Mouse (Mus musculus) G1E (cell line): ENCODE results near the gene Gm17581. TPM values are rescaled to one million over a fixed set of nuclear protein-coding genes. Genes with fewer than 3 reads are reported as not detected.

ENCODE experiments used
- ATAC-seq: 2 replicates; pipeline ENCODE4 v1.8.0; 2016; ENCODE audit warnings: mild to moderate bottlenecking; ENCODE audit not compliant: insufficient number of reproducible peaks, poor library complexity, low FRiP score, severe bottlenecking; ENCODE audit errors: extremely low read depth
- DNase-seq: peaks from one replicate; pipeline ENCODE4 v3.0.0; 2012; ENCODE audit warnings: low spot score
- H3K27me3 ChIP-seq: 2 replicates; pipeline ENCODE4 v1.6.1; 2012; ENCODE audit warnings: mild to moderate bottlenecking, low read length, inconsistent platforms; ENCODE audit not compliant: insufficient read depth
- H3K36me3 ChIP-seq: replicated peaks from 2 replicates; pipeline ENCODE3; 2012; ENCODE audit warnings: mild to moderate bottlenecking, inconsistent platforms
- H3K4me1 ChIP-seq: 2 replicates; pipeline ENCODE4 v1.6.1; 2012; ENCODE audit warnings: low read depth, low read length, inconsistent platforms, mixed read lengths; ENCODE audit not compliant: insufficient read depth
- H3K4me3 ChIP-seq: 2 replicates; pipeline ENCODE4 v1.5.1; 2012; ENCODE audit warnings: low read depth, mild to moderate bottlenecking, inconsistent platforms, low read length, moderate library complexity, mixed read lengths
- H3K9me3 ChIP-seq: replicated peaks from 2 replicates; pipeline ENCODE4 v1.6.1; 2012; ENCODE audit warnings: inconsistent platforms
- CTCF ChIP-seq: IDR thresholded peaks from 2 replicates; pipeline ENCODE4 v1.5.1; 2012; ENCODE audit warnings: low read depth, low read length, inconsistent platforms, mixed read lengths
- GATA1 ChIP-seq: IDR thresholded peaks from 2 replicates; pipeline ENCODE4 v1.6.1; 2012; ENCODE audit warnings: borderline replicate concordance, low read length, inconsistent platforms, mixed read lengths
- GATA2 ChIP-seq: IDR thresholded peaks from 2 replicates; pipeline ENCODE4 v1.6.1; 2012; ENCODE audit warnings: low read depth, low read length, inconsistent platforms, borderline replicate concordance
- POLR2AphosphoS5 ChIP-seq: IDR thresholded peaks from 2 replicates; pipeline ENCODE4 v1.6.1; 2012; ENCODE audit warnings: low read depth, low read length, inconsistent platforms; ENCODE audit not compliant: insufficient replicate concordance
- TAL1 ChIP-seq: conservative IDR thresholded peaks from 2 replicates; pipeline ENCODE4 v1.6.1; 2012; ENCODE audit warnings: low read depth, low read length, inconsistent platforms, mixed read lengths
- polyA plus RNA-seq: library from polyadenylated mRNA; stranded (reverse); fragments of >175 nt; gene quantifications from 2 replicates; pipeline ENCODE4 v1.2.3, GENCODE M21; 2012
- total RNA-seq, 2 experiments: library from RNA; stranded (forward) in 1 of 2; stranded (reverse) in 1 of 2; fragments of 200-1000 nt in 1 of 2; fragments of >200 nt in 1 of 2; fragmentation: Nextera tagmentation in 1 of 2; gene quantifications; 2 replicates each; pipeline ENCODE4 v1.2.3; 2014 to 2017

Gm17581 gene
- total and polyA plus RNA-seq, 3 experiments = not detected

GRCm38 (mm10) chr2:155764679-155765418, 29.2 kb upstream of the Gm17581 start:
- Histone ChIP-seq H3K9me3 (no peaks in the 10 kb centered on the region), H3K4me3 (no peak overlapping the region), H3K4me1 (peaks cover 18% of the 10 kb centered on the region), H3K27me3 (peaks cover 23% of the 10 kb centered on the region), H3K36me3 (no peaks in the 10 kb centered on the region)
- TF ChIP-seq GATA1 (no peak), GATA2 (no peak), CTCF (peak; percentile 33; the same call in 1 of the 2 replicates), TAL1 (no peak), POLR2AphosphoS5 (no peak)
- DNase-seq (peak; percentile 31), ATAC-seq (no peak)

GRCm38 (mm10) chr2:155756855-155757566, 21.3 kb upstream of the Gm17581 start:
- Histone ChIP-seq H3K9me3 (no peaks in the 10 kb centered on the region), H3K27me3 (peaks cover 49% of the 10 kb centered on the region), H3K4me3 (no peak overlapping the region), H3K36me3 (no peaks in the 10 kb centered on the region), H3K4me1 (peaks cover 8% of the 10 kb centered on the region)
- TF ChIP-seq POLR2AphosphoS5 = no peak
- ATAC-seq = no peak
- no peak for DNase-seq

- Histone ChIP-seq H3K4me1 (peaks cover 21% of the 10 kb centered on the region), H3K4me3 (no peak overlapping the region), H3K9me3 (no peaks in the 10 kb centered on the region), H3K27me3 (peaks cover 56% of the 10 kb centered on the region), H3K36me3 (no peaks in the 10 kb centered on the region)
- no peak for DNase-seq
- TF ChIP-seq TAL1 (no peak), CTCF (0 out of 2 replicates have a peak, but pooled peaks have one; percentile 42), POLR2AphosphoS5 (no peak), GATA1 (no peak)
- no peak for ATAC-seq
Observed at GRCm38 (mm10) chr2:155755746-155756145, 20.1 kb upstream of the Gm17581 start.

GRCm38 (mm10) chr2:155751014-155751786, 15.5 kb upstream of the Gm17581 start, which contains the start of gene Procr:
TSS of gene Procr (plus strand) at chr2:155751117.
- ATAC-seq (no peak), DNase-seq (no peak)
- no peak for TF ChIP-seq CTCF
- no peak for TF ChIP-seq POLR2AphosphoS5
- TF ChIP-seq TAL1 = no peak
- TF ChIP-seq GATA1 = no peak
- H3K9me3 ChIP-seq = no peaks in the 10 kb centered on the region
- no peaks in the 10 kb centered on the region for H3K36me3 ChIP-seq
- peak within 1 kb of the TSS; percentile 13; the same call in 1 of the 2 replicates for H3K4me3 ChIP-seq
- peaks cover 17% of the 10 kb centered on the region for H3K4me1 ChIP-seq
- peaks cover 66% of the 10 kb centered on the region for H3K27me3 ChIP-seq

GRCm38 (mm10) chr2:155749394-155749793, 13.7 kb upstream of the Gm17581 start:
- H3K36me3 ChIP-seq = no peaks in the 10 kb centered on the region
- no peaks in the 10 kb centered on the region for H3K9me3 ChIP-seq
- TF ChIP-seq GATA1 (no peak), POLR2AphosphoS5 (no peak), GATA2 (no peak)
- H3K4me1 ChIP-seq = peaks cover 24% of the 10 kb centered on the region
- no peak overlapping the region for H3K4me3 ChIP-seq
- DNase-seq (no peak), ATAC-seq (no peak)
- H3K27me3 ChIP-seq = peaks cover 76% of the 10 kb centered on the region

- H3K4me3 ChIP-seq = no peak overlapping the region
- DNase-seq (no peak), ATAC-seq (no peak)
- H3K36me3 ChIP-seq = no peaks in the 10 kb centered on the region
- H3K27me3 ChIP-seq = peaks cover 47% of the 10 kb centered on the region
- H3K9me3 ChIP-seq = no peaks in the 10 kb centered on the region
- peaks cover 36% of the 10 kb centered on the region for H3K4me1 ChIP-seq
- no peak for TF ChIP-seq GATA1
- TF ChIP-seq TAL1 = no peak
- no peak for TF ChIP-seq GATA2
- no peak for TF ChIP-seq POLR2AphosphoS5
- TF ChIP-seq CTCF = no peak
Observed at GRCm38 (mm10) chr2:155745487-155745886, 9.8 kb upstream of the Gm17581 start.
